Mouse (Mus musculus): Measurements from ENCODE around the gene Ssr1. TPM values are rescaled to one million over a fixed set of nuclear protein-coding genes. Genes with fewer than 3 reads are reported as not detected.

Gene Ssr1
- polyA plus RNA-seq, 1 experiment from 2014 or later: 79.5 TPM

DNA sequence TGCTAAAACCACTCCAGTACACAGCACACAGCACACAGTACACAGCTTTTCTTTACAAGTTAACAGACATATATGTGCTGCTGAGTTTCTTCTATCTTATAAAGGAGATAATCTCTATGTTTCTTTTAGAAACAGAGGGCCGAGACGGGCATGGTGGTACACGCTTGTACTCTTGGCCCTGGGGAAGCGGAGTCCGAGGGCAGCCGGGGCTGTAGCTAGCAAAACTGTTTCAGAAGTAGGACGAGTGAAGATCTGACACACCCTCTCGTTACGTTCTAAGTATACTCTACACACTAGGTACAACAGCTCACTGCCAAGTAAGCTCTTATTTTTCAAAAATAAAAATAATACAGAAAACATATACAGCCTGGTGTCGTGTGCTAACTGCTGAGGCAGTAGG lies 13.7 kb downstream of the Ssr1 start:
- DNase-seq (ENCODE audit: low spot score): no peak

DNA sequence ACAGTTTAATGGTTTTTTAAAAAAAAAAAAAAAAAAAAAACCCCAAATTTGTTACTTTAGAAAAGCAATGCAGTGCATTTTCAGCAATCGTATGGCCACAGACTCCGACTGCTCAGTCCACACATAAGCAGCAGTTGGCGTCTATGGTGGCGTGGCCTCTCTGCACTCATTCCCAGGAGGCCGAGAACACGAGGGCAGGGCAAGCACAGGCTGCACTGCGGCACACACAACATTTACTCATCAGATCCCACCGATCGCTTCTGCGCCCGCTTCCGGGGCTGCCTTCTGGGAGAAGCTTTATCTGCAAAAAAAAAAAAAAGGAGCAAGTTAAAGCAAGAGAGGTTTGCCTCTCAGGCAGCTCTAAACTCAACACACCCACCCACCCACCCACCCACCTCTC lies 14.5 kb downstream of the Ssr1 start:
- no peak for DNase-seq (ENCODE audit: low spot score)

DNA sequence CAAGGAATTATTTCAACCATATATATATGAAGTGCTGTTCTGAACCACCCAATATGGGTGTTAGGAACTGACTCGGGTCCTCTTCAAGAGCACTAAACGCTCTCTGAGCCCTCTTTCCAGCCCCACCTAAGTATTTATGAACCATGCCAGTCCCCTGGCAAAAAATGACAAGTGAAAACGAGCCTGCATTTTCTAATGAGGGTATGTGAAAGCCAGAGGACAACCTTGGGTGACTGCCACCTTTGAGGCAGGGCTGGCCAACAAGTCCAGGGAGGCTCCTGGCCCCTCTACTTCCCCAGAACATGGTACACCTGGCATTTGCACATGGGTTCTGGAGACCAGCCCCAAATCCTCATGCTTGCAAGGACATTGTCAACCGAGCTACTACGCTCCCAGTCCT lies 19.3 kb downstream of the Ssr1 start:
- no peak for DNase-seq (ENCODE audit: low spot score)

- DNase-seq (ENCODE audit: low spot score): no peak
Observed at GRCm38 (mm10) chr13:37974036-37974435, 20.0 kb downstream of the Ssr1 start.

DNA sequence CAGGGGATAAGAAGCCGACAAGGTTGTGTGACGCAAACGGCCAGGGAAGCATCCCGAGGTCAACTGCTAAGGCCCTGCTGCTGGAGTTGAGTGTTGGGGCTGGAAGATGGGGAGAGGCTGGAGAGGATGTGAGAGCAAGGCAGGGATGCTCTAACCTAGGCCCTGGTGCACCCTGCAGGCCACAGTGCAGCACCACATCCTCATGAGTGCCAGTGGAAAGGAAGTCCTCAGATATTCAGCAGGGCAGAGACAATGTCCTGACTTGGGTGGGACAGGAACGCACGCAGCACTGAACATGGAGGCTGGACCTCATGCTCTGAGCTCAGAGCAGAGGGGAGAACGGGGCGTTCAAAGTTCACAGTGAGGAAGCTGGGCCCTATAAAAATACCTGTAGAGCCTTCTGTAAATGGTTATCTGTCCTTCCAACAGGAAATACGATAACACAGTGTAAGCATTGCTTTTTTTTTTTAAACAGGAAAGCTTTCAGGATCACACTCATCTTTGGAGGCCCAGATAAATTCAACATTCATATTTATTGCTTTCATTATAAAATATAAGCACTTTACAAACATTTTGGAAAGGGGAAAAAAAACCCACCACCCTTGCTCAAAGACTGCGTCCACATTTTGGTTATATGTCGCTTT lies 23.0 kb downstream of the Ssr1 start:
- DNase-seq (ENCODE audit: low spot score): no peak

GRCm38 (mm10) chr13:37969988-37970387 lies 24.0 kb downstream of the Ssr1 start:
- DNase-seq (ENCODE audit: low spot score): no peak

- peak; percentile 74 for DNase-seq (ENCODE audit: low spot score)
Observed at GRCm38 (mm10) chr13:37969337-37969736, 24.7 kb downstream of the Ssr1 start.

DNA sequence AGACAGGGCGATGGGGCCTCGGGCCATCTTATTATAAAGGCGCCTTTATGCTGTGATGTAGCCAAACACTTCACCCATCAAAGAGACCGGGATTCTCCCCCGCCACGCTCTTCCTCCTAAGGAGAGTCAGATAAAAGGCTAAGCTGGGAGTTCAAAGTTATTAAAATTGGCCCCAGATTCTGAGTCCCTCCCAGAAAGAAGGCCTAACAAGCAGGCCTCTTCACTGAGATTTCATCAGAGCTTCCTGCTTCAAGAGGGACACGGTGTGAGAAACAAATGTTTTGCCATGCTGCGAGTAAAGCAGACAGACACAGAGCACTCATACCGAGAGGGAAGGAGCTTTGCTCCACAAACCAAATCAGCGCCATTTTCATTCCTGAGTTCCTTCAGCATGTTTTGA lies 26.5 kb downstream of the Ssr1 start:
- no peak for DNase-seq (ENCODE audit: low spot score)

DNA sequence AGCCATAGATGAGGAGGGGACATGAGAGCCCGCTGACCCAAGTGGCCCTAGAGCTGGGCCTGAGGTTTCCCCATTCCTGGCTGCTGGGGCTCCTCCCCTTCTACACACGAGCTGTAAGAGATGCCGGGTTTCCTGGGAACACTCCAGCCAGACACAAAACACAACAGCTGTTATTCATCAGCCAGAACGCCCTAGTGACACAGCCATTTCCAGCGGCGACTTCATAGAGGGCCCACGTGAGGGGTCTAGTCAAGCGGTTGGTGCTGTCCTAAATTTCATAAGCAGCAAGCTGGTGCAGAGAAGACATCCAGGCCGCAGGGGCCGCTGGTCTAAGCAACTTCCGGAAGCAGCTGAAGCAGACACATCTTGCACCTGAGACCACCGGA lies 27.0 kb downstream of the Ssr1 start:
- DNase-seq (ENCODE audit: low spot score): no peak

DNA sequence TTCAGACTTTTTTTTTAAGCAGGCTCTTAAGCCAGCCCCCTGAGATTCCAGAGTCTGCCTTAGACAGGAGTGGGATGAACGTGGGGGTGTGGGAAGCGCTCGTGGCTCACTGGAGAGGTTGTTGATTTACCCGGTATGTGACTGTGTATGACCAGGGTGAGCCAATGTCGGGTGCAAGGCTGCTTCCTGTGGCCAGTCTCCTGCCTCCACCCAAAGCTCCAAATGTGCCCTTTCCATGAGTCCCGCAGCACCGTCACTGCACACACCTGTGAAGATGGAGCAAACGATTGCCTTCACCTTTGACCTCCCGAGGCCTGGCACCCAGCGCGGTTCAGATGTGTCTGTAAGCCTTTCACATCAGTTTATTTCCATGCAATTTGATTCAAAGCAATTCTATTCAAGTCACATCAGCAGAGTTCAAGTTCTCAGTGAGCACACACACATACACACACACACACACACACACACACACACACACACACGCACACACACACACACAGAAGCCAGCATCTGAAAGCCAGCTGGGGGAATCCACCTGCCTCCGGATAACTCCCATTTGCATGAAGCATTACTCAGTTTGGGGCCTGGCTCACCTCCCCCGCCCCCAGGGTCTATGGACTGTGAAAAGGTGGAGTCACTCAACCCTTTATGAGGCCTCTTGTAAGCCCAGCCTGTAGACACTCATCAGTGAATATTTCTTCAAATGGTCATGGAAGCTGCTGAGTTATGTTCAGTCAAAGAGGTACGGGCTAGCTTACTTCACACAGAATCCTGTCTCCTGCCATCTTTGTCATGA lies 27.6 kb downstream of the Ssr1 start:
- DNase-seq (ENCODE audit: low spot score): no peak

DNA sequence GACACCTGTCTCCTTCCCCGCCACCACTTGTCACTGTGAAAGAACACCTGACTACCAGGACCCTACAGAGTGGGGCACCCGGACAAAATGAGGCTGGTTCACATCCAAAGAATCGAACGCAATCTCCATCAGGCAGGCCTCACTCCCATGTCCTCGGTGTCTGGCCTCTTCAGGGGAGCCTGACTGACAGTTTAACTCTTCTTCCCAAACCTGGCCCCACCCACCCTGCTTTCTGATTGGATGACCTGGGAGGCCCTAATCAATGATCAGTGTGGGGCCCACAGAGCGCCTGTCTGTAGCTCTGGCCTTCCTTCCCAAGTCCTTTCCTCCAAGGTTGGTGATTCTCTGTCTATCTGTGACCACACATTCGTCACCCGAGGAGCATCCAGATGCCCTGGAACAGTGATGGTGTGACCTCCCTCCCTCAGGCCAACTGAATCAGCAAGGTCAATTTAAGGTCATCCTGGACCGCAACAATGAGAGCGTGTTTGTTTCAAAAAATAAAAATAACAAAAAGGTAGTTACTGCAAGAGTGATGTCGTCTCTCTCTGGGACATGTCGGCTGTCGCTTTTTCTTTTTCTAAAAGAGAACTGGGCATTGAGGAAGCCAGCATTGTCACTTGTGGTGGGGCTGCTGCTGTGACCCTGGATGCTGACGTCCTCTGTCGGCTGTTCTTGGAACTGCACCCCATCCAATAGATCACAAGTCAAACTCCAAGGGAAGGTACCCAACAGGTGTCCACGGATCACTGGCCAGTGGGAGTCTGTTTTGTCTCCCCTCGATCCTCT lies 28.7 kb downstream of the Ssr1 start:
- DNase-seq (ENCODE audit: low spot score): peak; percentile 41

DNA sequence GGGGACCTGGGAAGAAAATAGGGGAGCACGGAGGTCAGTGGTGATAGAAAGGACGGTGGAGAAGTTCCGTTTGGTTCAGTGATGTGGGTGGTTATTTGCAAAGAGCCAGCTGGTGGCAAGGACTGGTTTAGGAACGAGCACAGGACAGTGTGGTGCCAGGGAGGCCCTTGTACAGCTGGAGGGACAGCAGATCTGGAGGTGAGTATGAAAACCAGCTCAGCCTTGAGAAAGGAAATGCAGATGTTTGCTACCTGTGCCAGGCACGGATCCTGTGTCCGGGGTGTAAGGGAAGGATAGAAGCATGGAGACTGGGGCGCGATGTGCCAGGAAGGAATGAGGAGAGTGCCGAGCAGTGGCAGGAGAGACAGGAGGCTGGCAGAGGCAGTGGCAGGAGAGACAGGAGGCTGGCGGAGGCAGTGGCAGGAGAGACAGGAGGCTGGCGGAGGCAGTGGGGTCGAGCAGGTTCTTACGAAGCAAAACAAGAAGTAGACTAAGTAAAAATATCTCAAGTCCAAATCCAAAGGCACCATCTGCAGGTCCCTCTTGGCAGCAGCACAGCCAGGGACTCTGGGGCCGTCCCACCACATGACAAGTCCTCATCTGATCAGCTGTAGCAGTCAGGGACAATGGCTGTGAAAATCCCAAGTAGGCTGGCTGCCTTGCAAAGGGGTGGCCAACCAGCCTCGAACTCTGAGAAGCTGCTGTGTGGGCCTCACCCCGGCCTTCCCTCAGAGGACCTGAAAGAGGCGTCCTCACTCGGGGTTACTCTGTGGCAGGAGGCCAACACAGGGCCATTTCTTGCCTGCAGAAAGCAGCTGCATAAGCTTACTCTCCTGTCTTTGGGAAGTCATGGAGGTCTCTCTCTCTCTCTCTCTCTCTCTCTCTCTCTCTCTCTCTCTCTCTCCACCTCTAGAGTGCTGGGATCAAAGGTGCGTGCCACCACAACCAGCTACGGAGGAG lies 29.6 kb downstream of the Ssr1 start:
- no peak for DNase-seq (ENCODE audit: low spot score)

DNA sequence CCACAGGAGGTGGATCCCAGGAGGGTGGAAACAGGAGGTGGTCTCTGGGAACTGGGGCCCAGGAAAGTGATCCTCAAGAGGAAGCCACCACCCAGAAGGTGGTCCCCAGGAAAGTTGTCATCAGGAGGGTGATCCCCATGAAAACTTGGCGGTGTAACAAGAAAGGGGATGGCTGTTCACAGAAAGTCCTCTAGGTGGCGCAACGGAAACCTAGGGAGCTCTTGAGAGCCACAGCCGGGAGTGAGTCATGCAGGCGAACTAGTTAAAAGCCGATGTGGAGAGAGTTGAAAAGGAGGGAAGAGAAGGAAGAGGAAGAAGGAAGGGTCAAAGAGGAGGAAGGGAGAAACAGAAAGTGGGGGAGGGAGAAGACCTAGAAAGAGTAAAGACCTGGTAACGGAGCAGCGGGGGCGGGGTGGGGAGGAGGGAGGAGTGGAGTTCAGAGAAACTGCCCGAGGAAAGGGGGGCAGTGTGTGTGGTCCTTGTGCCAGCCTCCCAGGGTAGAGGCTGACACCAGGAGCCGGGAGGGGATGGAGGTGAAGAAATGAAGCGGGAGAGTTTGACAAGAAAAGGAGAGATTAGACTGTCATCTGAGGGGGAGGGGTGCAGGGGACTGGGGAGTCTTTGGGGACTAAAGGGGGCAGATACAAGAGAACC lies 30.5 kb downstream of the Ssr1 start:
- DNase-seq (ENCODE audit: low spot score): peak; percentile 83

GRCm38 (mm10) chr13:37962541-37962940 lies 31.5 kb downstream of the Ssr1 start:
- DNase-seq (ENCODE audit: low spot score): no peak

DNA sequence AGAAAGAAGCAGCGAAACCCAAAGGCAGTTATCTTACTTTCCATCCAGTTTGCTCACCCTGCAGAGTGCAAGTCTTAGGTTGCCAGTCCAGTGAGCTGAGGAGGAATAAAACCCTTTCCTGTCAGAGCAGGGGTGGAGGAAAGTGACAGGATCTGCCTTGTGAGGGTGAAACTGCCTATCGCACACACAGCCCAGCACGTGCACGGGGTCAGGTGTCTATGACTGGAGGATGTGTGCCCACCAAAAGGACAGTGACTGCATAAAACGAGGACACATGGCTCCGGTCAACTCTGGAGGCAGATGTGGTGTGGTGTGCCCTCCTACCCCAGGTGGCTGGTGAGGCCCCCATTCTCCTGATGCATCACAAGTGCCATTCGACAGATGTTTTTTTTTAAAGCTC lies 34.1 kb downstream of the Ssr1 start:
- DNase-seq (ENCODE audit: low spot score): peak; percentile 35

- no peak for DNase-seq (ENCODE audit: low spot score)
Observed at GRCm38 (mm10) chr13:37959239-37959907, 34.6 kb downstream of the Ssr1 start.

GRCm38 (mm10) chr13:37958498-37959238 lies 35.3 kb downstream of the Ssr1 start:
- no peak for DNase-seq (ENCODE audit: low spot score)

- DNase-seq (ENCODE audit: low spot score): no peak
Observed at GRCm38 (mm10) chr13:37954318-37954717, 39.7 kb downstream of the Ssr1 start.

GRCm38 (mm10) chr13:37952981-37953380 lies 41.0 kb downstream of the Ssr1 start:
- no peak for DNase-seq (ENCODE audit: low spot score)

Data from thymus, postnatal 0 days (tissue).